Mouse (Mus musculus): ENCODE data around the gene Galm.
A peak's percentile ranks its signal among the peaks of the same experiment; 100 is the strongest.
"Not testable (repeated sequence)": the region's sequence is repeated elsewhere in the genome, so short reads cannot be mapped to it uniquely, and the experiment has no call there.

The Galm gene

DNA sequence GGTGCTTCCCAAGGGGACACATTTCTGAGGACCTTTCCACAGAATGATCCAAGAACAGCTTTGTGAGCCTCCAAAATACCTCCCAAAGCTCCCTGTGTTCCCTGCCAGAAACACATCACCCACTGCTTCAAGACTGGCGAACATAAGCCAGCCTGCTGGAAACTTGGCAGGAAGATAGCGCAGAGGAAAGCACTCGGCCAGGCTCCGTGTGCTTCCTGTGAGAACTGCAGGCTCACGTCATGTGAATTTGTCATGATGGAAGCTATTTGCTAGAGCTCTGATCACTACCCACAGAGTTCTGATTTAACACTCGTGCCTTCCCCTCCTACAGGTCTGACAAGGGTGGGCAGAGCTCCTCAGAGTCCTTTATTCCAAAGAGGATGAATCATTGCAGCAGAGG is 38.5 kb downstream of the Galm start:
- DNase-seq (ENCODE audit: low spot score in 2 of 2): peak; percentile 65 to 73

DNA sequence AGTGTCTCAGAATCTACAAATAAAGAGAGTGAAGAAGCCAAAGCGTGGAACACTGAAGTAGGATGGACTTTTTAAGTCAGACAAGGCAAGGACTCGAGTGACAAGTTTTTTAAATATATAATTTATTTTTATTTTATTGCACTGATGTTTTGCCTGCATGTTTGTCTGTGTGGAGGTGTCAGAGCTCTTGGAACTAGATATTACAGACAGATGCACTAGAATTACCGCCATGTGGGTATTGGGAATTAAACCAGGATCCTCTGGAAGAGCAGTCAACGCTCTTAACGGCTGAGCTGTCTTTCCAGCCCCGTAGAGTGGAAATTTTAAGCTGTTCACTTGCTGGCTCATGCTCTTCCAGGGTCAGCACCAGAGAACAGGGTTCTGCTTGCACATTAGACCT is 39.1 kb downstream of the Galm start:
- no peak for DNase-seq (ENCODE audit: low spot score in 2 of 2)

DNA sequence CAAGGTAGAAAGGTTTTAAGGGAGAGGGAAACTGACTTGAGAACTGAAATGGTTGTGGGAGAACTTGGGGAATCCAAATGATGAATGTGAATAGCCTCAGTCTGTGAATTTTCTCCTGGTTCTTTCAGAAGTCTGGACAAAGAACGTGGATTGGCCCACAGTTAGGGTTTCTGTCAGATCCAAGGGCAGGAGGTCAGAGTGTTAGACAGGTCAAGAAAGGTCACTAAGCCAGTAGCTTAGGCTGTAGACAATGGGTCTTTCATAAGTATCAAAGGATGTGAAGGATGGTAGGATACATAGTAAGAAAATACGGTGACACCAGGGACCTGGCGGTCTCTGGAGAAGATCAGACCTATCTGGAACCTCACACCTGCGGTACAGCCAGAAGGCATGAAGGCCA is 40.2 kb downstream of the Galm start:
- DNase-seq (ENCODE audit: low spot score in 2 of 2): no peak

DNA sequence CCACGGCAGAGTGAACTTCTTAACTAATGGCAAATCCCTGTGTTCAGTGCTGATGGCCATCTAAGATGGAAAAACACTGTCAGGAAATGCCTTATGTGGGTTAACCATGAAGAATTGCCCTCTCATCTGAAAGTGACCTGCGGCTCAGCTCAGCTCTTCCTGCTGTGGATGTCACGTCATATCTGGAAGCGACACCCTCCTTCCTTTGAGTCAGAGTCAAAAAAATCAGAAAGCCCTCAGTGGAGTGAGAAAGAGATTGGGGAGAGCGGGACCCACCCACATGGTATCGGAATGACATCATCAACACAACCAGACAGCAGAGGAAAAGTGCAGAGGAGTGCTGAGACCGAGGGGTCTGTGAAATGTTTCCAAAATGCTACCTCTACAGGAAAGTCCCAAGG is 40.6 kb downstream of the Galm start:
- peak; percentile 27 to 46 for DNase-seq (ENCODE audit: low spot score in 2 of 2)

DNA sequence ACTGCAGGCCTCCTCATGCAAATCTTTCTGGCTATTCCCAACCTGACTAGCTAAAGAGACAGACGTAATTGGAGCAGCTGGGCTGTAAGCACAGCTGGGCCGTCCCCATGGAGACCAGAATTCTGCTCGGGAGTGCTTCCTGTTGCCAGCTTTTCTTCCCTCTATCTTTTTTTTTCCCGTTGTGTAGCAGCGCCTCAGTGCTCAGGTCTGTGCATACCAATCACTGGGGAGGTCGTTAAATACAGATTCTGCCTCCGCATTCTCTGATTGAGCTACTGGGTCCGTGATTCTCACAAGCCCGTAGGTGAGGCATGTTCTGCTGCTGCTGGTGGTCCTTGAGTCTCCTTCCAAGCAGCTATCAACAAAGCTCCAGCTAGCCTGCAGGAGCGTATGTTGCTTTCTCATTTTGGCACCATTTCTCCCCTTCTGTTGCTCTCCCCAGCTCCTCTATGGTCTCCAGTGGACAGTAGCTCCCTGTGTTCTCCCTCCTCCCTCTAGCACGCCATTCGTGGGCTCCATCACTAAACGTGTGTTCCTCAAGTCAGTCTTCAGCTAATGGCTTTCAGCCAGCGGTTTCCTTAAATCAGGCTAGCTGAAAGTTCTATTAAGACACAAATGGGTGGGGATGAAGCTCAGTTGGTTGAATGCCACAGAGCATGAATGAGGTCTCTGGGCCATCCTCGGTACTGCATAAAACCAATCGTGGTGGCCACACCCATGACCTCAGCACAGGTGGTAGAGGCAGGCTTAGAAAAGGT is 41.3 kb downstream of the Galm start:
- peak; percentile 62 to 82 for DNase-seq (ENCODE audit: low spot score in 2 of 2)

DNA sequence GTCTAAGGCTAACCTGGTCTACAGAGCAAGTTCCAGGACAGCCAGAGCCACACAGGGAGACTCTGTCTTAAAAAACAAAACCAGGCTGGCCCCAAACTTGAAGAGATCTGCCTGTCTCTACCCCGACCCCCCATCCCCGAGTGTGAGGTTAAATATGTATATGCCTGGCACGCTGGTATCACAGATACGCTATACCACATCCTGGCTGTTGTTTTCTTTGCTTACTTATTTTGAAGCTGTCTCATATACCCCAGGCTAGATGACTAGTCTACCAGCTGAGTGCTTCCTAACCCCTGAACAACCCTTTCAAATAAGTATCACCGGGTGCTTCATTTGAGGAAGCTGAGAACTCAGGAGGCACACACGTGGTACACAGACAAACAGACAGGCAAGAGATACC is 42.5 kb downstream of the Galm start:
- no peak for DNase-seq (ENCODE audit: low spot score in 2 of 2)

DNA sequence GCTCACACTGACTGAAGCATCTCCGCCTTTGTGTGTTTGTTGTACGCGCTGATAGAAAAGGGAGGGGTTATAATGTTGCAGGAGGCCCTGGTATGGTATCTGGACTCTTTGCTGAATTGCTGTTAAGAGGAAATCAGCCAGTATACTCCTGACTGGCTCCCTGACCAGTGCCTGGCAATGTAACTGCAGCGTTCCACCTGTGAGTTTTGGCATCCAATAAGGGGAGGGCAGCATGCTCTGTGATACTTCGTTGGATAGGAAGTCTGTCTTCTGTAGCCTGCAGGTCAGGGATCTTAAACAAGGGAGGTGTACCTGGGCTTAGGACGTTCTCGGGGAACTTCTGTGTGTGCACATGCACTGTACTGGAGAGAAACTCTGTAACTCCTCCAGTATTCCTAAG is 43.7 kb downstream of the Galm start:
- no peak for DNase-seq (ENCODE audit: low spot score in 2 of 2)

DNA sequence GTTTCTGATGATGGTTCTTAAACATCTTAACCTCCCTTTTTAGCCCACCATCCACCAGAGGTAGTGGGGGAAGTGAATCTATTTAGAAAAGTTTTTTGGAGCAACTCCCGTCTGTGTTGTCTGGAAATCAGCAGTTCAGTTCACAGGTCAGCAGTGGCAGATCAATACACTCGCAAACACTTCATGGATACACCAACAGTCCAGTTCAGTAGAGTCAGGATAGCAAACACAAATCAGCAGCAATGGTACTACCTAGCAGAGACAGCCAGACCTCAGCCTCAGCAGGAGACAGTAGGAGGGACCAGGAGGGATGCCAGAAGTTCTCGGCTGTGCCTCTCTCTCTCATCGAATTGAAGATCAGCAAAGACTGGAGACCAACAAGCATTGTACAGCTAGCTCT is 44.7 kb downstream of the Galm start:
- DNase-seq (ENCODE audit: low spot score in 2 of 2): no peak

DNA sequence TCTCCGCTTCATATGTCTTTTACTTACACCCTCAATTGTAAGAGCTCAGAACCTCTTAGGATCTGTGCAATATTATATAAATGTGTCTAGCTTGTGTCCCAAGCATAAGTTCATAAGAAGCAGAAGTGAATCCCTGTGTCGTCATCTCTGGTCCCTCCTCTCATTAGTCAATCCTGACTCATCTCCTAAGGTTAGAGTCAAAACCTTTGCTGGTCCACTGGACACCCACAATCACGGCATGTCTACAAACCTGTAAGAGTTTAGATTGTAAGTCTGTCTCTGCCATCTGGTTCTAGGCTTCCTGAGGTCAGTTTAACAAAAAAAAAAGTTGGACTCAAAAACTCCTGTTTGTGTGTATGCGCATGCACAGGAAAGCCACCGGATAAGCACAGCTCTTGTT is 45.5 kb downstream of the Galm start:
- DNase-seq (ENCODE audit: low spot score in 2 of 2): no peak

DNA sequence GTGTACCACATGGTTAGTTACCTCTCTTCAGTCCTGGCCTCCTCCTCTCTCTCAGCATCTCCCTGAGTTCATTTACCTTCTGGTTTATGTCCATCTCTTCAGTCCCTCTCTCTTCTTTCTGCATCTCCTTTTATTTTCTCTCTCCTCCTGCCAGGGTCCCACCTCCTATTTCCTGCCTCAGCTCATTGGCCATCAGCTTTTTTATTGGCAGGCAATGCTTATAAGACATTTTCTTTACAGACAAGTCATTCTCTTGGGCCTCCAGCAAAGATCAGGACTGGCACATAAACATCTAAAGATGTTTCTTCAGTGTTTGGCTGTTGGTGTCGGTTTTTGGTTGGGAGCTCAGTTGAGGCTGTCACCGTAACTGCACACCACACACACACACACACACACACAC is 46.4 kb downstream of the Galm start:
- DNase-seq (ENCODE audit: low spot score in 2 of 2): no peak

DNA sequence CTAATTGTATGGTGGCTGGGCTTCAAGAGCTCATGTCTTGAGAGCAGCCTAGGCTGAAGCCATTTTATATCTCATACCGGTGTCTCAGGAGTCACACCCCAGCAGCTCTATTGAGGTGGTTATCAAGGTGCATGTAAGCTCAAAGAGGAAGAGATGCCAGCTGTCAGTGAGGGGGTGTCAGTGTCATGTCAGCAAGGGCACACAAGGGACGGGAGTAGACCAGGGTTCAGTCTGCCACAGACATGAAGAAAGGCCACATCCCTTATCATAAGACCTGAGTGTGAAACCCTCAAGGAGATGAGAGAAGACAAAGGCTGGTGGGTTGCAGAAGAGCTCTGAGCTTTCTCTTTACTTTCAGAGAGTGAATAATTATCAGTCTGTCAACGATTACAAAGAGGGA is 46.9 kb downstream of the Galm start:
- no peak for DNase-seq (ENCODE audit: low spot score in 2 of 2)

DNA sequence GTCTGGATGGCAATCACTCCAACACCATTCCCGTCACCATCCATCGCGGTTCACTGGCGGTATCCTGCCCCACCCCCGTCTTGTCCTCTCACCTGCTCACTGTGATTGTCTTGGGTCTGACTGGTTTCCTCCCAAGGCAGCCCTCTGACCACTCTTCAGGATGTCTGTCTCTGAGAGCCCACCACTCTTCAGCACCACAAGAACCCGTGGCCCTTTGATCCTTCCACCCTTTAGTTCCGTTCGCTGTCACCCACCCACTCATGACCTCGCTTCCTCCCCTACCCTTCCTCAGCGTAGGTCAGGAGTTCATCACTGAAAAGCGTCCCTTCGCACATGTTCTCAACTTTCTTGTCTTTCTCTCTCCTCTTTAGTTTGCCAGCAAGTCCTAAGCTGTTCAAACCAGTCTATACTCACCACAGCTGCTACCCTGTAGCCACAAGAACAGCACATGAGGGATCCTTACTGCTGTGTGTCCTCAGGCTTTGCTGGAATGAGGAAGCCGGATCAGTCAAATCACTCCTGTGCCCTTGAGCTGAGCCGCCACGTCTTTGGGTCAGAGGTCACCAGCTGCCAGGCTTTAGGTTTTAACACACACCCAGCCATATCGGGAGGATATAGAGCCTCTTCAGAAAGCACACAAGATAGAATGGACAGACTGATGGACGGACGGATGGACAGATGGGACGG is 47.6 kb downstream of the Galm start:
- no peak for DNase-seq (ENCODE audit: low spot score in 2 of 2)

DNA sequence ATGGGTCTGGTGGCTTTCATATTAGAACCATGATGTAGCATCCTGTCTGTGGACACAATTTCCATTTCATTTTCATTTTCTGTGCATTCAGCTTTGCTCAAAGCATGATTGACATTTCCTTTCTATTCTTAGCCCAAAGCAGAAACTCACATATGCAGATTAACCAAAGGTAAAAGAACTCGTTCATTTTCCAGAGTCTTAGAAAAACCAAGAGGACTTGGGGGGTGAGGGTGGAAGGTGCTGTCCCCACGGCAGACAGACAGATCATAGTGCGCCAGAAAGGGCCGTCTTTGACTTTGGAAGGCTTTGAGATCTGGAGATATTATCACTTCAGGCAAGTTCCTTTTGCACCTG is 48.1 kb downstream of the Galm start:
- no peak for DNase-seq (ENCODE audit: low spot score in 2 of 2)

DNA sequence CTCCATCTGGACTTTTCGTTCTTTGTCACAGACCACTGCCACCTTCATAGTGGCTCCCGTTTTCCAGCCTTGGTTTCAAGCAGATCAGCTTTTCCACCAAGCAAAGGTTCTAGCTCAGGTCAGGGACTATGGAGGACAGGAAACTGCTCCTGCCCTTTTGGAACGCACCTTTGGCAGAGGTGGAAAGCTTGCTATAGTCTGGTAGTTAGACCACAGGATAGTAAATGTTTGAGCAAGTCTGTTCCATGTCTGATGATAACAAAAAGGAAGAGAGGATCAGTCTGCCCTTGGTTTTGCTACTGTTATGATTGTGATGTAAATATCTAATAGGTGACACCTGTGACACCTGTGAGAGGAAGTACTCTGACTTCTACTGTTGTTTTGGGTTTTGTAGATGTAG is 48.7 kb downstream of the Galm start:
- no peak for DNase-seq (ENCODE audit: low spot score in 2 of 2)

DNA sequence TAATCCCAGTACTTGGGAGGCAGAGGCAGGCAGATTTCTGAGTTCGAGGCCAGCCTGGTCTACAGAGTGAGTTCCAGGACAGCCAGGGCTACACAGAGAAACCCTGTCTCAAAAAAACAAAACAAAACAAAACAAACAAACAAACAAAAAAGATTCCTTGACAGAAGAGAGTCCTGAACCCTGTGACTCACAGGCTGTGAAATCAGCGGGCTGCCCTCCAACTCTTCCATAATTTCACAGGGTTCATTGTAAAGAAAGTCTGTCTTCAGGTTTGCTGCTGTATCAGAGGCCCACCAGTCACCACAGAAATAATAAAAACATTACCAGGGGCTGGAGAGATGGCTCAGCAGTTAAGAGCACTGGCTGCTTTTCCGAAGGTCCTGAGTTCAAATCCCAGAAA is 51.6 kb downstream of the Galm start:
- not testable (repeated sequence) for DNase-seq (ENCODE audit: low spot score in 2 of 2)

DNA sequence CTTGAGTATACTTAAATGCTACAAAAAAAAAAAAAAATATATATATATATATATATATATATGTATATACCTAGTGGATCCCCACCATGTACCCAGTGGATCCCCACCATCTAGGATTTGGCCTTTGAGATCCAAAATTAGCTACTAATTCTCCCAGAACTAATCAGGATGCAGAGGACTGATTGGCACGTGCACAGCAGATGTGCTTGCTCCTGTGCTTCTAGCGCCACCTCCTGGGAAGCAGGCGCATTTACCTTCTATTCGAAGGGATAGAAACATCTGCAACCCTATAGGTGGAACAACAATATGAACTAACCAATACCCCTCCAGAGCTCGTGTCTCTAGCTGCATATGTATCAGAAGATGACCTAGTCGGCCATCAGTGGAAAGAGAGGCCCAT is 52.7 kb downstream of the Galm start:
- DNase-seq (ENCODE audit: low spot score in 2 of 2): peak; percentile 66 to 70

DNA sequence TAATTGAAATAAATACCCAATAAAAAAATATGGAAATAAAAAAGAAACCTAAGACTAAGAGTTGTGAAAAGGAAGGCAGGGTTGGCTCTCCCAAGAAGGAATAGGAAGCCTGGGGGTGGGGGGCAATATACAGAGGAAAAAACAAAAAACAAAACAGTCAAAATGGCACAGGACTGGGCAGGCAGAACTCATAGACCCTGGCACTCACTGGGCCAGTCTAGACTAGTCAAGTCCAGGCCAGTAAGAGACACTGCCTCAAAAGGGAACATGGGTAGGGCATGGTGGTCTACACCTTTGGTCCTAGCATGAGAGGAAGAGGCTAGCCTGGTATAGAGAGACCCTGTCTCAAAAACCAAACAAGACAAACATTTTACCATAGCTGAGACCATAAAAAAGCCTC is 53.2 kb downstream of the Galm start:
- no peak for DNase-seq (ENCODE audit: low spot score in 2 of 2)

DNA sequence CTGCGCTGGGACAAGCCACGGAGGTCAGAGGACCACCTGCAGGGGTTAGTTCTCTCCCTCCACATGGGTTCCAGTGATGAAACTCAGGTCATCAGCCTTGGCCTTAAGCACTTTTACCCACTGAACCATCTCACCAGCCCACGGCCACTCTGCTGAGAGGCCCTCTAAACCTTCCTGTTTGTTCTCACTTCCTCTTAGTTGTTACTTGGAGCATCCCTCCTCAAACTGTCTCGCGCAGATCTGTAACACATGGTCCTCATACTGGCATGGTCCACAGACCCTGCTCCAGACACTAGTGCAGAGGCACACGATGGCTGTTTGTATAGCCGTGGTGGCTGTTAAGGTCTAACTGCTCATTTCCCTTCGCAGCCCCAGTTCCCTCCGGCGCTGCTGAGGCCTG is 56.3 kb downstream of the Galm start:
- no peak for DNase-seq (ENCODE audit: low spot score in 2 of 2)

DNA sequence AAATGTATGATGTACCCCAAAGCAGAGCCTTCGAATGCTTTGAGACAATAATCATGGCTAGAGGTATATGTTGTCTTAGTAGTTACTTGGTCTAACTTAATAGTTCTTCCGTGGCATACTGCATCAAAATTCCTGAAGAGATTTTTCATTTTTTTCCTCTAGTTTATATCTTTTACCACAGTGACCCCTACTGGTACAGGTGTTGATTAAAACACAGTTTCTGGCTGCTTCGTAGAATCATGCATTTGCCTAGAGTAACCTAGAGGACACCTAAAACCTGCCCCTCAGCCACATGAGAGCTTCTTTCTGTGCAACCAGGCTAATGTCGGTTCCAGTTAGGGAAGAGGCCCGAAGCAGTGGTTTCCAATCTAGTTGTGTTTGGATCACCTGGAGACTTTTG is 65.8 kb downstream of the Galm start:
- DNase-seq (ENCODE audit: low spot score in 2 of 2): no peak

DNA sequence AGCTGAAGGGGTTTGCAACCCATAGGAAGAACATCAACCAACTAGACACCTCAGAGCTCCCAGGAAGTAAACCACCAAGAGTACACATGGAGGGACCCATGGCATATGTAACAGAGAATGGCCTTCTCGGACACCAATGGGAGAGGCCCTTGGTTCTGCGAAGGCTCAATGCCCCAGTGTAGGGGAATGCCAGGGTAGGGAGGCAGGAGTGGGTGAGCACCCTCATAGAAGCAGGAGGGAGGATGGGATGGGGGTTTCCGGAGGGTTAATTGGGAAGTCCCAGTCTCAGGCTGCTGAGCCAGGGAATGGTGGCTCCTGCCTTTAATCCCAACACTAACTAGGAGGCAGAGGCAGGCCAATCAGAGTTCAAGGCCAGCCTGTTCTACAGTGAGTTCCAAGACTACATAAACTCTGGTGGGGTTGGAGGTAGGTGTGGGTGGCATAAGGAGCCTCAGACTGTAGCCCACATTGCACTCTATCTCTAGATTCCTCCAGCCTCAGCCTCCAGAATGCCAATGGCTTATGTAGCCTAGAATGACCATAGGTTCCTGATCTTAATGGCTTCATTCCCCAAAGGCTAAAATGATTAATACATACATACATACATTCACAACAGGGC is 72.0 kb downstream of the Galm start:
- DNase-seq (ENCODE audit: low spot score in 2 of 2): no peak

DNA sequence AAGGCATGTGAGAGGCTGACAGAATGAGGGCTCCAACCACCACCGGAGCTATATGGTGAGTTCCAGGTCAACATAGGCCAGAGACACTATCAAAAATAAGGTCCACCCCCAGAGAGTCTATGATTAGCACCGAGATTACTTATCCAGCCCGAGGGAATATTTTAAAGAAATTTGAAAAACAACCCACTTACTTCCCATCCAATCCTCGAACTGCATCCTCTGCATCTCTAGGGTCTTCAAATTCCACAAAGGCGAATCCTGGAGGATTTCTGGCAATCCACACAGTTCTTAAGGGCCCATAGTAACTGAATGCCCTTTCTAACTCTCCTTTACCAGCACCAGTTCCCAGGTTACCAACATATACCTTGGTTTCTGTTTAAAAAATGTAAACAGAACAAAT is 78.4 kb downstream of the Galm start:
- no peak for DNase-seq (ENCODE audit: low spot score in 2 of 2)

DNA sequence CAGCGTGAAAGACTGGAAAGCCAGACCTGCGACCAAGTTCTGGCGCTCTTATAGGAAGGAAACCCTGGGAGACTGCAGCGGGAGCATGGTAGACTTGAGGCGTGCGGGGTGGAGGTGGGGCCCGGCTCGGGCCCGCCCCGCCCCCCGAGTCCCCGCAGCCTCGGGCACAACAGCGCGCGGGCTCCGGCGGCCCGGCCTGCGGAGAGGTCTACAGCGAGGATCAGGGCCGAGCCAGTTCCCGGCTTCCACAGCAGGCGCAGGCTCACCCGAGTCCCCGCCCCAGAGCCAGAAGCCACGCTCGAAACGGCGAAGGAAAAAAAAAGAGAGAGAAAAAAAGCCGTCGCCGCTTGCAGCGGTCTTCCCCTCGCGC is 79.0 kb downstream of the Galm start:
- DNase-seq (ENCODE audit: low spot score in 2 of 2): no peak

All from frontal cortex, postnatal 10 days (tissue).